Mouse (Mus musculus) ES-E14 (cell line): ENCODE measurements around the gene Prkar1b. TPM values are rescaled to one million over a fixed set of nuclear protein-coding genes. Genes with fewer than 3 reads are reported as not detected.

Experiments used
- DNase-seq: peaks from one replicate; pipeline ENCODE4 v3.0.0-alpha.2; 2013; ENCODE audit warnings: low read depth, low spot score
- H3K27ac ChIP-seq: 2 replicates; pipeline ENCODE4 v1.5.1; 2012; ENCODE audit warnings: low read depth, mild to moderate bottlenecking, low read length, moderate library complexity, mixed read lengths; ENCODE audit not compliant: poor library complexity, insufficient read depth, severe bottlenecking
- H3K36me3 ChIP-seq: 2 replicates; pipeline ENCODE4 v1.6.1; 2012; ENCODE audit warnings: mild to moderate bottlenecking, low read length, moderate library complexity, mixed read lengths; ENCODE audit not compliant: control insufficient read depth, poor library complexity, insufficient read depth, severe bottlenecking
- H3K4me1 ChIP-seq, 2 experiments: fragments of 150-350 bp in 1 of 2; sonication (generic) in 1 of 2; 2 replicates each; pipeline ENCODE4 v1.6.1; 2012; ENCODE audit warnings: low read length in 2 of 2, mild to moderate bottlenecking in 1 of 2, mixed read lengths in 1 of 2; ENCODE audit not compliant: control insufficient read depth in 2 of 2, insufficient read depth in 2 of 2, poor library complexity in 1 of 2
- H3K4me3 ChIP-seq, 2 experiments: fragments of 150-350 bp in 1 of 2; sonication (generic) in 1 of 2; 2 replicates each; pipeline ENCODE4 v1.5.1; 2012; ENCODE audit warnings: low read length in 2 of 2, low read depth in 1 of 2, mild to moderate bottlenecking in 1 of 2, mixed read lengths in 1 of 2; ENCODE audit not compliant: insufficient read depth in 1 of 2, poor library complexity in 1 of 2, severe bottlenecking in 1 of 2
- H3K9ac ChIP-seq: 2 replicates; pipeline ENCODE4 v1.6.1; 2012; ENCODE audit warnings: low read depth, mild to moderate bottlenecking, low read length, mixed read lengths; ENCODE audit not compliant: poor library complexity, insufficient read depth, severe bottlenecking
- H3K9me3 ChIP-seq: fragments of 150-350 bp; sonication (generic); 2 replicates; pipeline ENCODE4 v1.6.1; 2012; ENCODE audit warnings: low read depth, mild to moderate bottlenecking, low read length; ENCODE audit not compliant: control insufficient read depth, insufficient read depth
- CHD2 ChIP-seq: IDR thresholded peaks from 2 replicates; pipeline ENCODE4 v1.6.1; 2014; ENCODE audit warnings: mild to moderate bottlenecking, low read depth, low read length, inconsistent platforms
- HCFC1 ChIP-seq: IDR thresholded peaks from 2 replicates; pipeline ENCODE4 v1.6.1; 2012; ENCODE audit warnings: low read length, inconsistent platforms, borderline replicate concordance; ENCODE audit not compliant: insufficient read depth
- MAFK ChIP-seq: IDR thresholded peaks from 2 replicates; pipeline ENCODE4 v1.6.1; 2014; ENCODE audit warnings: mild to moderate bottlenecking, low read depth, low read length, inconsistent platforms; ENCODE audit not compliant: insufficient read depth
- ZC3H11A ChIP-seq: IDR thresholded peaks from 2 replicates; pipeline ENCODE4 v1.6.1; 2012; ENCODE audit warnings: low read depth, mild to moderate bottlenecking, inconsistent platforms, low read length, borderline replicate concordance
- ZNF384 ChIP-seq: IDR thresholded peaks from 2 replicates; pipeline ENCODE4 v1.6.1; 2012; ENCODE audit warnings: low read depth, low read length, inconsistent platforms
- in situ Hi-C, 2 experiments: fragments of 600-800 bp; cut with MboI; formaldehyde crosslinking; loops; one replicate each; pipeline ENCODE4 v1.15.1; 2025; ENCODE audit warnings: low sequenced_read_pairs in 2 of 2, inconsistent platforms in 1 of 2; ENCODE audit not compliant: unreplicated experiment in 2 of 2
- total RNA-seq: library from RNA; depleted of rRNA; stranded (reverse); fragments of 300-350 nt; gene quantifications from 2 replicates; pipeline ENCODE4 v1.2.3, GENCODE M21; 2012

Gene Prkar1b
- total RNA-seq, 1 experiment: 3.8 TPM

GRCm38 (mm10) chr5:139189726-139190125, 39.9 kb upstream of the Prkar1b start:
- Histone ChIP-seq H3K9ac (no peak overlapping the region), H3K27ac (no peak overlapping the region), H3K4me3 (no peak overlapping the region), H3K9me3 (no peaks in the 10 kb centered on the region), H3K4me1 (peaks cover 0 to 2% of the 10 kb centered on the region in 2 experiments; a peak in 1 of 4 replicates), H3K36me3 (peaks cover 13% of the 10 kb centered on the region)
- TF ChIP-seq HCFC1 (no peak), ZNF384 (no peak), CHD2 (no peak), ZC3H11A (no peak), MAFK (no peak)
- in situ Hi-C loops: no loop called here
- no peak for DNase-seq

- in situ Hi-C loops: no loop called here
- DNase-seq: no peak
- no peak for TF ChIP-seq MAFK
- no peak for TF ChIP-seq ZNF384
- no peak for TF ChIP-seq CHD2
- Histone ChIP-seq H3K4me3 (no peak overlapping the region), H3K9ac (no peak overlapping the region), H3K36me3 (peaks cover 53% of the 10 kb centered on the region), H3K27ac (no peak overlapping the region), H3K4me1 (no peaks in the 10 kb centered on the region), H3K9me3 (no peaks in the 10 kb centered on the region)
These were observed 35.1 kb upstream of the Prkar1b start for GRCm38 (mm10) chr5:139184897-139185296.

GRCm38 (mm10) chr5:139183601-139184000, 33.8 kb upstream of the Prkar1b start:
- TF ChIP-seq ZC3H11A: no peak
- TF ChIP-seq MAFK: no peak
- Histone ChIP-seq H3K9ac (no peak overlapping the region), H3K4me3 (no peak overlapping the region), H3K36me3 (peaks cover 57% of the 10 kb centered on the region), H3K27ac (no peak overlapping the region), H3K4me1 (no peaks in the 10 kb centered on the region), H3K9me3 (no peaks in the 10 kb centered on the region)
- in situ Hi-C loops: no loop called here
- DNase-seq: no peak

- in situ Hi-C loops: no loop called here
- H3K36me3 ChIP-seq: peaks cover 57% of the 10 kb centered on the region
These were observed 33.3 kb upstream of the Prkar1b start for GRCm38 (mm10) chr5:139183131-139183530.

GRCm38 (mm10) chr5:139178895-139179631, 29.3 kb upstream of the Prkar1b start:
- Histone ChIP-seq H3K4me1 (no peaks in the 10 kb centered on the region), H3K27ac (no peak overlapping the region), H3K36me3 (peaks cover 51% of the 10 kb centered on the region), H3K9ac (no peak overlapping the region), H3K4me3 (no peak overlapping the region), H3K9me3 (no peaks in the 10 kb centered on the region)
- TF ChIP-seq ZC3H11A (peak; percentile 89; the same call in 1 of the 2 replicates), MAFK (no peak), HCFC1 (no peak), CHD2 (no peak), ZNF384 (no peak)
- in situ Hi-C loops: loop anchor here (5.0 to 10.0 kb wide), 3 partner anchors 92 to 324 kb away; no protein-coding TSS in a partner anchor
- peak; percentile 66 for DNase-seq

More at GRCm38 (mm10) chr5:139183131-139183530, 33.3 kb upstream of the Prkar1b start:
- no peak for DNase-seq
- Histone ChIP-seq H3K4me3 (no peak overlapping the region), H3K9me3 (no peaks in the 10 kb centered on the region), H3K9ac (no peak overlapping the region), H3K4me1 (no peaks in the 10 kb centered on the region), H3K27ac (no peak overlapping the region)
- TF ChIP-seq CHD2 (no peak), ZNF384 (no peak), MAFK (no peak), HCFC1 (no peak), ZC3H11A (no peak)
